Mouse (Mus musculus) MEL (cell line): ENCODE results near the gene Cc2d1a.

Experiments
- CTCF ChIP-seq, 3 experiments: IDR thresholded peaks in 2 of 3; conservative IDR thresholded peaks in 1 of 3; 2 replicates each; pipeline ENCODE4 v1.5.1; 2011 to 2012; ENCODE audit warnings: low read length in 3 of 3, low read depth in 2 of 3, mild to moderate bottlenecking in 2 of 3, improper control_type of control experiment in 1 of 3, inconsistent platforms in 1 of 3, mixed read lengths in 1 of 3, moderate library complexity in 1 of 3; ENCODE audit not compliant: control insufficient read depth in 1 of 3, insufficient read depth in 1 of 3, poor library complexity in 1 of 3, severe bottlenecking in 1 of 3
- GATA1 ChIP-seq: IDR thresholded peaks from 2 replicates; pipeline ENCODE4 v1.6.1; 2011; ENCODE audit warnings: low read depth, low read length, improper control_type of control experiment
- POLR2A ChIP-seq, 2 experiments: IDR thresholded peaks; 2 replicates each; pipeline ENCODE4 v1.6.1; 2011 to 2012; ENCODE audit warnings: low read length in 2 of 2, mild to moderate bottlenecking in 2 of 2, control low read depth in 1 of 2, improper control_type of control experiment in 1 of 2, low read depth in 1 of 2, moderate library complexity in 1 of 2; ENCODE audit not compliant: control insufficient read depth in 1 of 2, insufficient read depth in 1 of 2, poor library complexity in 1 of 2
- USF1 ChIP-seq: IDR thresholded peaks from 2 replicates; pipeline ENCODE4 v1.6.1; 2014; ENCODE audit warnings: low read depth, mild to moderate bottlenecking, inconsistent platforms, low read length, improper control_type of control experiment, moderate library complexity
- ZC3H11A ChIP-seq: IDR thresholded peaks from 2 replicates; pipeline ENCODE4 v1.6.1; 2012; ENCODE audit warnings: low read depth, mild to moderate bottlenecking, inconsistent platforms, low read length, improper control_type of control experiment
- ZNF384 ChIP-seq: IDR thresholded peaks from 2 replicates; pipeline ENCODE4 v1.6.1; 2012; ENCODE audit warnings: low read depth, mild to moderate bottlenecking, inconsistent platforms, low read length, improper control_type of control experiment

- TF ChIP-seq ZC3H11A = no peak
- no peak for TF ChIP-seq GATA1
- TF ChIP-seq POLR2A (IDR thresholded peaks at IDR 0.05; ENCODE audit: control insufficient read depth in 1 of 2, insufficient read depth in 1 of 2, low read depth in 1 of 2, low read length in 2 of 2, poor library complexity in 1 of 2) = no peak
- TF ChIP-seq ZNF384 = no peak
- no peak for TF ChIP-seq CTCF (IDR thresholded peaks at IDR 0.05 in 2 of 3, conservative IDR thresholded peaks at IDR 0.05 in 1 of 3; ENCODE audit: control insufficient read depth in 1 of 3, insufficient read depth in 1 of 3, low read depth in 2 of 3, low read length in 3 of 3, poor library complexity in 1 of 3, severe bottlenecking in 1 of 3)
- no peak for TF ChIP-seq USF1
These were observed 32.1 kb downstream of the Cc2d1a start for GRCm38 (mm10) chr8:84115646-84116045.
